Mouse (Mus musculus) CD4-positive, CD25-positive, alpha-beta regulatory T cell, adult 4 months (primary cell): ENCODE measurements around the gene Aatk. TPM values are rescaled to one million over a fixed set of nuclear protein-coding genes. Genes with fewer than 3 reads are reported as not detected.

ENCODE experiments used
- ATAC-seq: one replicate; pipeline ENCODE4 v1.8.0; 2017
- polyA plus RNA-seq, 2 experiments: library from polyadenylated mRNA; unstranded; fragments of 100-300 nt; shearing (Covaris generic); gene quantifications; one replicate each; pipeline ENCODE4 v1.2.1; 2017

Gene Aatk
- polyA plus RNA-seq, 2 experiments from 2014 or later, result not detected

DNA sequence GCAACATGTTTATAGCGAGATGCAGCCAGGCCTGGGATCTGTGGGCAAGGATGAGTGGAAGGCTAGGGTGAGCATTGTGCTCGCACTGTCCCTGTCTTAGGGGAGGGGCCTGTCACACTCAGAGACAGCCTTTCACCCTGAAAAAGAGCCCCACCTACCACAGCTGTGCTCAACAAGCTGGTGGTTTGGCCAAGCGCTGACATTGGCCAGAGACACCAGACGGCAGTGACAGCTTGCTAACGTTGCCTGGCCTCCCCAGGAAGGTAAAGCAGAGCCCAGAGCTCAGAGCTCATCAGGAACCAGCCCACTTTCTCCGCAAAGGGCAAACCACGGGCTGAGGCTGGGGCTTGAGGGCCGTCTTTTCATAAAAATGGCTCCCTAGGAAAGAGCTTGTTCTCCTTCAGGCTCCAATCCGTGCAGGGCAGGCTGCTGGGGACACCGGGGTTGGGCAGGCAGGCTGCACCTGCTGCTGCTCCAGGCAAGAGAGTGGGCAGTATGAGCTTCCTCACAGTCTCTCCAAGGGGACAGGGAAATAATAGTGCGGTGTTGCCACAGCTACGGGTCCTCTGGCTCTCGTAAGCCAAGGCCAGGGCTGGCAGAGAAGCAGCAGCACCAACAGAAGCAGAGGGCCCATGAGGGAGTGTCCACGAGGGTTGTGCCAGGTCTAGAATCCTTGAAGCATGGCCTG is 4.3 kb upstream of the Aatk start:
- ATAC-seq, result no peak

DNA sequence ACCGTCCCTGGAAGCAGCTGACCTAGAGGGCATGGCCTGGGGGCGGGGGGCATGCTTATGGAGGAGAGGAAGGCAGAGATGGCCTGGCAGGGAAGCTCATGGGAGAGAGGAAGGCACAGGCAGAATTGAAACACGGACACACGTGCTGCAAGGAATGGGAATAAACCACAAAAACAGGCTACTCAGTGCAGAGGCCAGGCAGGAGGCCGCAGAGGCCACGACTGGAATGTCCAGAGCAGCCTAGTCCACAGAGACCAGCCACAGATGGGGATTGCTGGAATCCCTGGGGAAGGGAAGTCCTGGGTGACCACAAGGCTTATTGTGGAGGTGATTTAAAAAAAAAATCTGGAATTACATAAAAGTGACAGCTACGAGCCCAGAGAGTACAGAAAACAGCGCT is 2.1 kb upstream of the Aatk start:
- ATAC-seq, result no peak

GRCm38 (mm10) chr11:120048252-120048556 is 1.2 kb upstream of the Aatk start:
- no peak for ATAC-seq

DNA sequence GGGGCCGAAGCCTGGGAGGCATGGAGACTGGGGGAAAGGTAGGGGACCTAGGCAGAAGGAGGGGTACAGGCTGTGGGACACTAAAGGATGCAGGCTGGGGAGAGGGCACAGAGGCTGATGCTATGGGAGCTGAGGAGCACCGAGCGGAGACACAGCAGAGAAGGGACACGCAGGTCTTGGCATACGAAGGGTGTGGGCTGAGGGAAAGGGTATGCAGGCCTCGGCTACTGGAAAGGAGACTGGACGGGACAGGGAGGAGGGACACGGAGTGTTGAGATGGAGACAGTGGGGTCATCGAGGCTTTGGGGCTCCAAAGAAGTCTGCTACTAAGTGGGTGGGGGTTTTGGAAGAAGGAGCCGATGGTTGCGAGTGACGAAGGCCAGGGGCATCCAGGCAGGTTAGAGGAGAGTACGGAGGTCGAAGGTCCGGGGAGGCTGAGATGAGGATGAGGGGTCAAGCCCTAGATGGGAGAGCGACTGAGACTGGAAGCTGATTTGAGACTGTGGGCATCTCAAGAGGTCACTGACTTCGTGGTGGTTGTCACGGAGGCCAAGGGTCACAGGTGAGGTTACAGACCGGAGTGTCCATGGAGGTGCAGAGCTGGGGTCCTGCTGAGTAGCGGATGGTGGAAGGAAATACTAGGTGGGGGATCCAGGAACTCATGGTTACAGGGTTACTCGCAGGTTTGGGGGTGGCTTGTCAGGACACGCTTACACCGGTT is 724 bp upstream of the Aatk start:
- no peak for ATAC-seq

- ATAC-seq, result no peak
Measured at GRCm38 (mm10) chr11:120045839-120046552, 971 bp downstream of the Aatk start.

- ATAC-seq, result no peak
Measured at GRCm38 (mm10) chr11:120045341-120045740, 1.6 kb downstream of the Aatk start.

DNA sequence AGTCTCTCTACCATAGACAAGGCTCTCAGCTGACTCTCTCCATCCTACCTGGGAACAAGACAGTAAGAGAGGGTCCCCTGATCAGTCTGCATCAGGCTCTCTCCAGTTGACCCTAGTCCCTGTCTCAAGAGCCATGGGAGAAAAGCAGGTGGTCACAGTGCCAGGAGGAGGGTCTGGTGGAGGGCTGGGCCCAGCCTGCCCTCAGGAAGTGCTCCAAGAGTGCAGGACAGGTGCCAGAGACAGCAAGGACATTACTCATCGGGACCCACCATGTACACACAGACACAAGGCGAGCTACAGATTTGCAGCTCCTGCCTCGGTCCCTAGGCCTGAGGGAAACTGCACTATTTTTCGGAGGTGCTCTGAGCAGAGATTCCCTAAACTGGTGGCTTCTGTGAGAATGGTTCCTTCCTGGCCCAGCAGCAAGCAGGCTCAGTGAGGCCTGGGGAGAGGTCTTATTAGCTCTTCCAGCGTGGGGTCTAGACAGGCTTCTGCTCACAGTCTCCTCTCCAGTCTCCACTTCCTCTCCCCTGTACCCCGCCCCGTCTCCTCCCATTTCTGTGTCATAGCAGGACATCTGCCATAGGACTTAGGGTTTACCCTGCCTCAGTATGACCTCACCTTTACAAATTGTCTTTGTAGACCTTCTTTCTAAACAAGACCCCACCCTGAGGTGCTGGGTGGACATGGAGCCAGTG is 4.7 kb downstream of the Aatk start:
- ATAC-seq, result no peak

GRCm38 (mm10) chr11:120041191-120042123 is 5.5 kb downstream of the Aatk start:
- no peak for ATAC-seq

DNA sequence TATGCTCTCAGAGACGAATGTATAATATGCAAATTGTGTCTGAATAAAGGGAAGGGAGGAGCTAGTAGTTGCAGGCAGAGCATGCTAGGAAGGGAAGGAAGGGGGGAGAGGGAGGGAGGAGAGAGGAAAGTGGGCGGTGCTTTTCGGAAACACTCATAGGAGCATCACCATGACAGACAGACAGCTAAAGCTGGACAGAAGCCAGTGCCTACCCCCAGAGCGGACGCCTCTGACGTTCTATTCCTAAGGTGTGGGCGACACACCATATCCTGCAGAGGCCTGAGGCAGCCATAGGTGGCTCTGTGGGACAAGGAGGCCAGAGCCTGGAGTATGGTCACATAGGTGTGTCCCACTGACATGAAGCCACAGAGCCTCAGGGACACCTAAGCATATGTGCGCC is 6.5 kb downstream of the Aatk start:
- no peak for ATAC-seq

- no peak for ATAC-seq
Measured at GRCm38 (mm10) chr11:120039581-120039980, 7.4 kb downstream of the Aatk start.

DNA sequence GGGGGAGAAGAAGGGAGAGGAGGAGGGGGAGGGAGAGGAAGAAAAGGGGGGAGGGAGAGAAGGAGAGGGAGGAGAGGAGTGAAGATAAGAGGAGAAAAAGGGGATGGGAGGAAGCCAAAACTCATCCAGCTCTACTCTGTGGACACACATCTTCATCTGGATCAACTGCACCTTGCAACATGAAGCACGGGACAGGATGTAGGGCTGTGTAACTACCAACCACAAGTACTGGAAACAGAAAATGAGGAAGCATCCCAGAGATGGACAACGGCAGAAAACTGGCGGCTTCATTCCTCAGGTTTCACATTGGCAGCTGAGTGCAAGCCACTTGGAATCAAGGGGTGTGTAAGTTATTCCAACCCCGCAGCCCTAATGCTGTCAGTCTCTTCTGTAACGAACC is 12.2 kb downstream of the Aatk start:
- ATAC-seq, result no peak

- ATAC-seq, result no peak
Measured at GRCm38 (mm10) chr11:120034306-120034705, 12.7 kb downstream of the Aatk start.

GRCm38 (mm10) chr11:120033473-120033872 is 13.5 kb downstream of the Aatk start:
- ATAC-seq, result no peak

- ATAC-seq, result no peak
Measured at GRCm38 (mm10) chr11:120032052-120032451, 14.9 kb downstream of the Aatk start.

- no peak for ATAC-seq
Measured at GRCm38 (mm10) chr11:120030145-120030901, 16.6 kb downstream of the Aatk start.

- ATAC-seq, result no peak
Measured at GRCm38 (mm10) chr11:120029431-120030144, 17.4 kb downstream of the Aatk start.

DNA sequence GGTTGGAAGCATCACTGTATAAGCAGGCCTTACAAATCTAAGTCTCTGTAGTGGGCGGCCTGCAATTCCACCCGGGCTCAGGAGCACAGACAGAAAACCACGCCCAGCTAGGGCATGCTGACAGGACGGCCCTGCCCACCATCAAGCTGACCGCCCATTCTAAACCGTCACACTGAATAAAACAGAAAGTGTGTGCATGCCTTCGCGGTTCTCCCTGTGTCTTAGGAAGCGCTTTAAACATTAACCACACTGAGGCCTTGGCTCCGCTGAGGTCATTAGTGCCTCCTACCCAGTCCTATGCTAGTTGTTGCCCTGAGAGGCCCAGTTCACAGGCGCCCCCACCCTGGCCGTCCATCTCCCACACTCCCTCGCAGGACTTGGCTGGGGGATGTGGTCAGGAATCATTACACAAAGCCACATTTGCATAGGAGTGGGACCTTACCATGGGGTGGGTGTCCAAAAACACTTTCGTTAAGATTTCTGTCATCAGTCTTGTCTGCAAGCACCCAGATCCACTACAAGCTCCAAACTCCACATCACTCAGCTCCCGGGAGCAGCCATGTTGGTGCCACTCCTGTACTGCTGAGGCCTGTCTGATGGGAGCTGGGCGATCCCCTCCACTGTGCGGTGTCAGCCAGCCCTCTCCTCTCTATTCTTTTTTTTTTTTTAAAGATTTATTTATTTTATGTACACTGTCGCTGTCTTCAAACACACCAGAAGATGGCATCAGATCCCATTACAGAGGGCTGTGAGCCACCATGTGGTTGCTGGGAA is 18.5 kb downstream of the Aatk start:
- ATAC-seq, result no peak

DNA sequence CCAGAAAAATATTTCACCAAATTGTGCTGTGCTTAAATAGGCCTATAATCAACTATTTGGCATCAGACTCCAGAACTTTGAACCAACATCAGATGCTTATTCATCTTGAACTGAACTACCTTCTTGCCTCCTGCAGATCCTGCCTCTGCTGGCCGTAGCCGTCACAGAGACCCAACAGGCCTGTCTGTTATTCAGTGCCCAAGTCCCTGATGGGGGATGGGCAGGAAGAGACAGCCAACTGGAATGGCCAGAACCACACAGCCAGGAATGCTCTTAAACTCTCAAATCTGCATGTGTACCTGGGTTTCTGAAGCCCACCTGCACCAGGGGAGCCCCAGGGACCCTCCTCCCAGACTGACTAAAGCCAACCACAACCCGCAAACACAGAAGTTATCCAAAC is 20.0 kb downstream of the Aatk start:
- ATAC-seq, result no peak

DNA sequence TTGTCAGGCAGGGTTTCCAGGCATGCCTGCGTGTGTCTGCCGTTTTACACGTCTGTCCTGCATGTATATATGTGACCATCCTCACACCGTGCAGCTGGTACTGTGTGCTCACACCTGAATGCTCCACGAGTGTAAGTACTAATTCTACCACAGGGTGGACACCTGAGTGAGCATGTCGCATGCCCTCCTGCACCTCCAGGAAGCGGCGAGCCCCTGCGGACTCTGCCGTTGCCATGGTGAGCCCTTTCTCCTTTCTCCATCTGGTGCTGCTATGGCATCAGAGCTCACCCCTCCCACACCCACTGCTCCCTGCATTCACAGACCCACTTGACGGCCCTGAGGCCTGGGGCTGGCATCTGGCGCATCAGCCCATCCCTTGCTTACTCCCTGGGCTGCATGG is 24.1 kb downstream of the Aatk start:
- ATAC-seq, result no peak

GRCm38 (mm10) chr11:120022216-120022615 is 24.8 kb downstream of the Aatk start:
- no peak for ATAC-seq
